Mouse (Mus musculus): Measurements from ENCODE around the gene Padi4. TPM values are rescaled to one million over a fixed set of nuclear protein-coding genes. Genes with fewer than 3 reads are reported as not detected.
A peak's percentile ranks its signal among the peaks of the same experiment; 100 is the strongest.

Gene Padi4
- polyA plus RNA-seq, 1 experiment from 2014 or later = not detected

- Histone ChIP-seq H3K27me3 (peaks cover 17% of the 10 kb centered on the region; the same call in 1 of the 2 replicates), H3K4me1 (peaks cover 54% of the 10 kb centered on the region), H3K9ac (peak overlapping the region; percentile 97), H3K27ac (peak overlapping the region; percentile 99), H3K36me3 (peaks cover 28% of the 10 kb centered on the region), H3K9me3 (no peaks in the 10 kb centered on the region), H3K4me2 (peak overlapping the region; percentile 92), H3K4me3 (peak overlapping the region; percentile 94)
- WGBS = 0% methylated on average over 54 of the region's 107 CpGs
- no peak for ATAC-seq (ENCODE audit: insufficient number of reproducible peaks, insufficient read depth, low FRiP score, low TSS enrichment, low read depth)
Observed at GRCm38 (mm10) chr4:140701716-140702561, 72.1 kb downstream of the Padi4 start.

- Histone ChIP-seq H3K27me3 (peaks cover 17% of the 10 kb centered on the region; the same call in 1 of the 2 replicates), H3K4me1 (peaks cover 51% of the 10 kb centered on the region), H3K36me3 (peaks cover 20% of the 10 kb centered on the region), H3K4me2 (peak overlapping the region; percentile 92), H3K9me3 (no peaks in the 10 kb centered on the region), H3K27ac (peak overlapping the region; percentile 99), H3K9ac (peak overlapping the region; percentile 97), H3K4me3 (peak overlapping the region; percentile 94)
- WGBS = under 1% methylated on average over 59 of the region's 61 CpGs
- peak; percentile 59 for ATAC-seq (ENCODE audit: insufficient number of reproducible peaks, insufficient read depth, low FRiP score, low TSS enrichment, low read depth)
Observed at GRCm38 (mm10) chr4:140701049-140701715, 72.9 kb downstream of the Padi4 start.

- WGBS = 4% methylated on average over 20 of the region's 20 CpGs
- Histone ChIP-seq H3K9ac (peak within 1 kb of the TSS; percentile 97), H3K27me3 (peaks cover 17% of the 10 kb centered on the region; the same call in 1 of the 2 replicates), H3K4me2 (peak within 1 kb of the TSS; percentile 92), H3K36me3 (peaks cover 13% of the 10 kb centered on the region), H3K4me3 (peak within 1 kb of the TSS; percentile 94), H3K9me3 (no peaks in the 10 kb centered on the region), H3K4me1 (peaks cover 44% of the 10 kb centered on the region), H3K27ac (peak within 1 kb of the TSS; percentile 99)
- no peak for ATAC-seq (ENCODE audit: insufficient number of reproducible peaks, insufficient read depth, low FRiP score, low TSS enrichment, low read depth)
Observed at GRCm38 (mm10) chr4:140700269-140701018, 73.6 kb downstream of the Padi4 start, which contains the start of gene Rcc2. TSS of gene Rcc2 (plus strand) at chr4:140700541.

- no peak for ATAC-seq (ENCODE audit: insufficient number of reproducible peaks, insufficient read depth, low FRiP score, low TSS enrichment, low read depth)
- Histone ChIP-seq H3K4me2 (peak overlapping the region; percentile 92), H3K4me1 (peaks cover 37% of the 10 kb centered on the region), H3K9me3 (no peaks in the 10 kb centered on the region), H3K4me3 (peak overlapping the region; percentile 94), H3K27ac (peak overlapping the region; percentile 99), H3K9ac (peak overlapping the region; percentile 97), H3K36me3 (peaks cover 6% of the 10 kb centered on the region), H3K27me3 (peaks cover 17% of the 10 kb centered on the region; the same call in 1 of the 2 replicates)
- WGBS = 5% methylated on average over 29 of the region's 29 CpGs
Observed at GRCm38 (mm10) chr4:140699441-140700127, 74.5 kb downstream of the Padi4 start.

Small RNAs within 50 kb of the gene (microRNA-seq; reads per million reads assigned to microRNA genes)
- not detected for gene Gm25951

Other genes with a start within 250 kb of the Padi4 start
- gene Arhgef10l, start 108.2 kb downstream of the Padi4 start, polyA plus RNA-seq (2015; fragmentation: Nextera tagmentation; extraction: Ambion mirVana) = 11.5 and 11.6 TPM in 2 replicates
- gene Rcc2, start 73.7 kb downstream of the Padi4 start, polyA plus RNA-seq (2015; fragmentation: Nextera tagmentation; extraction: Ambion mirVana) = 43.5 and 44.2 TPM in 2 replicates
- not detected in 2 replicates for gene Padi6, start 31.6 kb downstream of the Padi4 start, polyA plus RNA-seq (2015; fragmentation: Nextera tagmentation; extraction: Ambion mirVana)
- 0.14 and 0.28 TPM in 2 replicates for gene Padi3, start 36.4 kb upstream of the Padi4 start, polyA plus RNA-seq (2015; fragmentation: Nextera tagmentation; extraction: Ambion mirVana)
- 0.07 and 0.14 TPM in 2 replicates for gene Padi1, start 71.5 kb upstream of the Padi4 start, polyA plus RNA-seq (2015; fragmentation: Nextera tagmentation; extraction: Ambion mirVana)
- gene Padi2, start 132.1 kb upstream of the Padi4 start, polyA plus RNA-seq (2015; fragmentation: Nextera tagmentation; extraction: Ambion mirVana) = 1.8 and 2.3 TPM in 2 replicates
- gene Sdhb, start 187.0 kb upstream of the Padi4 start, polyA plus RNA-seq (2015; fragmentation: Nextera tagmentation; extraction: Ambion mirVana) = 393 and 412 TPM in 2 replicates
- 38.9 and 40.2 TPM in 2 replicates for gene Atp13a2, start 212.6 kb upstream of the Padi4 start, polyA plus RNA-seq (2015; fragmentation: Nextera tagmentation; extraction: Ambion mirVana)
- 771 and 792 TPM in 2 replicates for gene Mfap2, start 236.2 kb upstream of the Padi4 start, polyA plus RNA-seq (2015; fragmentation: Nextera tagmentation; extraction: Ambion mirVana)